Mouse (Mus musculus): ENCODE data around the gene Col5a3. TPM values are rescaled to one million over a fixed set of nuclear protein-coding genes. Genes with fewer than 3 reads are reported as not detected.

The Col5a3 gene
- total and polyA plus RNA-seq, 2 experiments from 2014 or later: 0.40 to 3.7 TPM

GRCm38 (mm10) chr9:20825781-20826180 lies 10.9 kb upstream of the Col5a3 start:
- WGBS: 78% methylated on average over 5 of the region's 5 CpGs
- no peak for TF ChIP-seq CTCF (IDR thresholded peaks at IDR 0.05; ENCODE audit: low read depth)

DNA sequence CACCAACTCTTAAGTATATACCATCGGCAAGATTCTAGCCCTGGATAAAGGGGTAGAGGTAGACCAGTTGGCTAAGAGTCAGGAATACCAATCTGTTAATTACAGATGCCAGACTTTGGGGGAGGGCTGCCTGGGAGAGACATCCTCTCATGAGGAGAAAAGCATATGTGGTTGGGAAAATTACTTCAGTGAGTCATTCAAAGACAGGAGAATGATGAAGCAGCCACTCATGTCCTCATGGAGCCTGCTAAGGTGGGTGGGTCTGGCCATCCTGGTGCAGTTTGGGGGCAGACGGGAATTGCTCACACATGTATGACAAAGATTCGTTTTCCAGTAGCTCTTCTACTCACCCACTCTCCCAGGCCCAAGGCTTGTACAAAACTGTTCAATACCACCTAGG lies 8.0 kb upstream of the Col5a3 start:
- Histone ChIP-seq H3K9me3 (ENCODE audit: low read length) (no peaks in the 10 kb centered on the region), H3K36me3 (ENCODE audit: insufficient read depth) (no peaks in the 10 kb centered on the region), H3K27ac (ENCODE audit: low read depth, low read length) (no peak overlapping the region), H3K4me1 (ENCODE audit: insufficient read depth) (no peaks in the 10 kb centered on the region), H3K4me2 (ENCODE audit: low read depth) (no peak overlapping the region), H3K4me3 (ENCODE audit: low read depth, low read length) (no peak overlapping the region), H3K9ac (no peak overlapping the region), H3K27me3 (ENCODE audit: insufficient read depth, low read length) (no peaks in the 10 kb centered on the region)
- ATAC-seq (no peak), DNase-seq (no peak)
- TF ChIP-seq CTCF (IDR thresholded peaks at IDR 0.05; ENCODE audit: low read depth): no peak
- 87% methylated on average over 3 of the region's 3 CpGs for WGBS

More at GRCm38 (mm10) chr9:20825781-20826180, 10.9 kb upstream of the Col5a3 start:
- Histone ChIP-seq H3K4me2 (ENCODE audit: low read depth) (no peak overlapping the region), H3K36me3 (ENCODE audit: insufficient read depth) (no peaks in the 10 kb centered on the region), H3K27ac (ENCODE audit: low read depth, low read length) (no peak overlapping the region), H3K9me3 (ENCODE audit: low read length) (no peaks in the 10 kb centered on the region), H3K4me1 (ENCODE audit: insufficient read depth) (no peaks in the 10 kb centered on the region), H3K9ac (no peak overlapping the region), H3K4me3 (ENCODE audit: low read depth, low read length) (no peak overlapping the region), H3K27me3 (ENCODE audit: insufficient read depth, low read length) (no peaks in the 10 kb centered on the region)
- DNase-seq: no peak
- no peak for ATAC-seq

DNA sequence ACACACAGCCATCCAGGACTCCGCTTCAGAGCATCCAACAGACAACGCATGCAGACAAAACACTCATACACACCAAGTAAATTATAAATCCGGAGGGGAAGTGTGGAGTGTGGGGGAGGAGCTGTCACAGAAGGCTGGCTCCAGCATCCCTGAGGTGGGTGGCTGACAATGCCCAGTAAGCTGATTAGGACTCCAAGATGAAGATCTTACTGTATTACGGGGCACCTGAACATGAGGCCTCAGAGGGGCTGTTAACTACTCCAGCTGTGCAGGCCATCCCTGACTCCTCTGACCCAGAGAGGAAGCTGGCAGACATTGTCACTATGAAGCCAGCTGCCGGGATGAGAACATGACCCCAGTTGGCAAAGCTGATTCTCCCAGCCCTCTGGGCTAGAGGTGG lies 5.1 kb upstream of the Col5a3 start:
- 72% methylated on average over 5 of the region's 5 CpGs for WGBS
- Histone ChIP-seq H3K36me3 (ENCODE audit: insufficient read depth) (no peaks in the 10 kb centered on the region), H3K9ac (no peak overlapping the region), H3K9me3 (ENCODE audit: low read length) (no peaks in the 10 kb centered on the region), H3K27me3 (ENCODE audit: insufficient read depth, low read length) (no peaks in the 10 kb centered on the region; the same call in 1 of the 2 replicates), H3K4me1 (ENCODE audit: insufficient read depth) (no peaks in the 10 kb centered on the region), H3K27ac (ENCODE audit: low read depth, low read length) (no peak overlapping the region), H3K4me2 (ENCODE audit: low read depth) (no peak overlapping the region), H3K4me3 (ENCODE audit: low read depth, low read length) (no peak overlapping the region)
- no peak for TF ChIP-seq CTCF (IDR thresholded peaks at IDR 0.05; ENCODE audit: low read depth)
- ATAC-seq: no peak
- no peak for DNase-seq

DNA sequence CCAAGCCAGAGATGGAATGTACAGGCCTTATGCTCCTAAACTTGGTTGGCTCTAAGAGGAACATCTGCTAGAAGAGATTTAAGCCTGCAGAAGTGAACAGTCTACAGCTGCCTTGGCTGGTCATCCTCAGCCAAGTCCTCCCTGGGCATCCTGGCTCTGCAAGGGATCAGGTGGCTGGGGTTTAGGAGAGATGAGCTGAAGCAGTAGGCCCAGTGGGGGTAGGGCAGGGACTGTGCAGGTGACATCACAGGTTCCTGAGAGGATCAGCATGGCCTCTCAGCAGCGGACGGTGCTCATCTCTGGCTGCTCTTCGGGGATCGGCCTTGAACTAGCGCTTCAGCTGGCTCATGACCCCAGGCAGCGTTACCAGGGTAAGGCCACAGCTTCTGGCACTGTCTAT lies 3.4 kb upstream of the Col5a3 start, which contains the start of gene Rdh8:
Gene Rdh8 (plus strand): TSS at position 268 of the 400 bp plus-strand sequence.
- Histone ChIP-seq H3K4me2 (ENCODE audit: low read depth) (no peak within 1 kb of the TSS), H3K9ac (no peak within 1 kb of the TSS), H3K4me1 (ENCODE audit: insufficient read depth) (no peaks in the 10 kb centered on the region), H3K36me3 (ENCODE audit: insufficient read depth) (no peaks in the 10 kb centered on the region), H3K27me3 (ENCODE audit: insufficient read depth, low read length) (no peaks in the 10 kb centered on the region; the same call in none of the 2 replicates), H3K9me3 (ENCODE audit: low read length) (no peaks in the 10 kb centered on the region), H3K4me3 (ENCODE audit: low read depth, low read length) (no peak within 1 kb of the TSS), H3K27ac (ENCODE audit: low read depth, low read length) (no peak within 1 kb of the TSS)
- DNase-seq (no peak), ATAC-seq (no peak)
- TF ChIP-seq CTCF (IDR thresholded peaks at IDR 0.05; ENCODE audit: low read depth): no peak
- WGBS: 86% methylated on average over 6 of the region's 6 CpGs

DNA sequence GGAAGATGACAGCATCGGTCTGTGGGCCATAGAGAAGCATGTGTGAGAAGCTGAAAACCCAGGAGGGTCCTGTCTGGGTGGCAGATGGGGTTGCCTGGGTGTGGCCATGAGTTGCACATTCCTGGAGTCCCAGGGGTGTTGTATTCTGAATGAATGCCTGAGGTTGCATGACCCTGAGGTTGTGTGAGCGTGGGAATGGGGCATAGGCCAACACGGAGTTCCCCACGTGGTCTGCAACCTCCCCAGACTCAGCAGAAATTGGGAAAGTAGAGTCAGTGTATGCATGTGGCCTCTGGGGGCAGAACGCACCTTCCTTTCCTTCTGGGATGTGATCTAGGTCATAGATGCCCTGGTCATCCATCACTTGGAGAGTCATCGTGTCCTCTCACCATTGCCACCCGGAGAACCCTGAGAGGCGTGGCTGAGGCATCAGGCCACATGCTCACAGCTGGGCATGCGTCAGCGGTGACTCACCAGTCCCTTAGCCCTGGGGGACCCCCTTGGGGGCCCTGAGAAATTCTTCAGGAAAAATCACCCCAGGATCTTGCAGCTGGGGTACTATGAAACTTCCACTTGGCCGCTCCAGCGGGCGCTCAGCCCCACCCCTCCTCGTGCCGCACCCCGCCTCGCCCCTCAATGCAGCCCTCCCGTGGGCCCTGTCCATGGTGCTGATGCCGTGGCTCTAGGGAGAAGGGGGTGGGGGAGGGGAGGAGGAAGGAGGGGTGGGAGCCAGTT lies 2.2 kb downstream of the Col5a3 start:
- WGBS: 20% methylated on average over 19 of the region's 19 CpGs
- DNase-seq (no peak), ATAC-seq (peak; percentile 32; the same call in 1 of the 2 replicates)
- Histone ChIP-seq H3K36me3 (ENCODE audit: insufficient read depth) (no peaks in the 10 kb centered on the region), H3K4me3 (ENCODE audit: low read depth, low read length) (no peak overlapping the region), H3K9ac (no peak overlapping the region), H3K4me1 (ENCODE audit: insufficient read depth) (no peaks in the 10 kb centered on the region), H3K4me2 (ENCODE audit: low read depth) (no peak overlapping the region), H3K9me3 (ENCODE audit: low read length) (no peaks in the 10 kb centered on the region), H3K27ac (ENCODE audit: low read depth, low read length) (no peak overlapping the region), H3K27me3 (ENCODE audit: insufficient read depth, low read length) (peaks cover 3% of the 10 kb centered on the region)
- TF ChIP-seq CTCF (IDR thresholded peaks at IDR 0.05; ENCODE audit: low read depth): 0 out of 2 replicates have a peak, but pooled peaks have one; percentile 23

- Histone ChIP-seq H3K4me3 (ENCODE audit: low read depth, low read length) (no peak overlapping the region), H3K27me3 (ENCODE audit: insufficient read depth, low read length) (peaks cover 3% of the 10 kb centered on the region), H3K9ac (no peak overlapping the region), H3K9me3 (ENCODE audit: low read length) (no peaks in the 10 kb centered on the region), H3K4me2 (ENCODE audit: low read depth) (no peak overlapping the region), H3K4me1 (ENCODE audit: insufficient read depth) (no peaks in the 10 kb centered on the region), H3K27ac (ENCODE audit: low read depth, low read length) (no peak overlapping the region), H3K36me3 (ENCODE audit: insufficient read depth) (no peaks in the 10 kb centered on the region)
- TF ChIP-seq CTCF (IDR thresholded peaks at IDR 0.05; ENCODE audit: low read depth): no peak
- ATAC-seq: no peak
- 61% methylated on average over 1 of the region's 1 CpGs for WGBS
- no peak for DNase-seq
These were observed 4.1 kb downstream of the Col5a3 start for GRCm38 (mm10) chr9:20810773-20811172.

DNA sequence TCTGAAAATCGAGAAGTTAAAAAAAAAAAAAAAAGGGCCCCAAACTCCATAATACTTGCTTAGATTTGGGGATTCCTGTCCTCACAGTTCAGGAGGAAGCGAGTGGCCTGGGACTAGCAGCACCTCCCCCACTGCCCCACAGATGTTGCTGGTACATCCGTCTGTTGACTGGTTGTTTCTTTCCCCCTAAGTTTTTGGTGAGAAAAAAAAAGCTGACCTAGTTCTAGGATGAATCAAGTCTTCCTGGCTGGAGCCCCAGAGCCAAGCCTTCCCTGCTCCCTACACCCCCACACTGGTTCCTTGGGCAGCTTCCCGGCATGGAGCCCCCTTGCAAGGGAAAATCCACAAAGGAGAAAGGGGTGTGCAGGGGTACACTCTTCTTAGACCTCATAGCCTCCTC lies 4.6 kb downstream of the Col5a3 start:
- DNase-seq (no peak), ATAC-seq (no peak)
- H3K4me2 ChIP-seq (ENCODE audit: low read depth): no peak overlapping the region
- WGBS: 45% methylated on average over 4 of the region's 4 CpGs
- TF ChIP-seq CTCF (IDR thresholded peaks at IDR 0.05; ENCODE audit: low read depth): no peak
- no peaks in the 10 kb centered on the region for H3K4me1 ChIP-seq (ENCODE audit: insufficient read depth)
- no peak overlapping the region for H3K9ac ChIP-seq
- no peak overlapping the region for H3K4me3 ChIP-seq (ENCODE audit: low read depth, low read length)
- H3K27me3 ChIP-seq (ENCODE audit: insufficient read depth, low read length): peaks cover 3% of the 10 kb centered on the region
- no peaks in the 10 kb centered on the region for H3K36me3 ChIP-seq (ENCODE audit: insufficient read depth)
- no peaks in the 10 kb centered on the region for H3K9me3 ChIP-seq (ENCODE audit: low read length)
- H3K27ac ChIP-seq (ENCODE audit: low read depth, low read length): no peak overlapping the region
